Mouse (Mus musculus) hindbrain, embryonic 10.5 days (tissue): ENCODE data around the gene Sugp1. TPM values are rescaled to one million over a fixed set of nuclear protein-coding genes. Genes with fewer than 3 reads are reported as not detected.

ENCODE experiments used
- DNase-seq: peaks from one replicate; pipeline ENCODE4 v3.0.0-alpha.2; 2017; ENCODE audit warnings: low spot score
- H3K27ac ChIP-seq: fragments of 300-500 bp; sonication (generic); 2 replicates; pipeline ENCODE4 v1.5.1; 2016; ENCODE audit warnings: mild to moderate bottlenecking, moderate library complexity
- H3K27me3 ChIP-seq: fragments of 300-500 bp; sonication (generic); 2 replicates; pipeline ENCODE4 v1.6.1; 2016; ENCODE audit warnings: mild to moderate bottlenecking; ENCODE audit not compliant: poor library complexity, insufficient read depth, severe bottlenecking
- H3K36me3 ChIP-seq: fragments of 300-500 bp; sonication (generic); 2 replicates; pipeline ENCODE4 v1.6.1; 2016; ENCODE audit warnings: mild to moderate bottlenecking, moderate library complexity
- H3K4me1 ChIP-seq: fragments of 300-500 bp; sonication (generic); replicated peaks from 2 replicates; pipeline ENCODE4 v1.6.1; 2016; ENCODE audit warnings: mild to moderate bottlenecking
- H3K4me3 ChIP-seq: fragments of 300-500 bp; sonication (generic); 2 replicates; pipeline ENCODE4 v1.5.1; 2016; ENCODE audit warnings: mild to moderate bottlenecking, moderate library complexity
- H3K9me3 ChIP-seq: fragments of 300-500 bp; sonication (generic); 2 replicates; pipeline ENCODE4 v1.6.1; 2016; ENCODE audit warnings: mild to moderate bottlenecking, moderate library complexity
- WGBS: fragments of 180-500 bp; shearing (Covaris S2); methylation state at CpG from one replicate; pipeline ENCODE4 v1.1.7; 2016; 5-methylcytosine and 5-hydroxymethylcytosine counted together
- polyA plus RNA-seq: library from polyadenylated mRNA; unstranded; fragments of >200 nt; fragmentation: Nextera tagmentation; extraction: Ambion mirVana; gene quantifications from 2 replicates; pipeline ENCODE4 v1.2.1, GENCODE M21; 2016

Sugp1 gene
- polyA plus RNA-seq, 1 experiment from 2014 or later, result 54.2 TPM

DNA sequence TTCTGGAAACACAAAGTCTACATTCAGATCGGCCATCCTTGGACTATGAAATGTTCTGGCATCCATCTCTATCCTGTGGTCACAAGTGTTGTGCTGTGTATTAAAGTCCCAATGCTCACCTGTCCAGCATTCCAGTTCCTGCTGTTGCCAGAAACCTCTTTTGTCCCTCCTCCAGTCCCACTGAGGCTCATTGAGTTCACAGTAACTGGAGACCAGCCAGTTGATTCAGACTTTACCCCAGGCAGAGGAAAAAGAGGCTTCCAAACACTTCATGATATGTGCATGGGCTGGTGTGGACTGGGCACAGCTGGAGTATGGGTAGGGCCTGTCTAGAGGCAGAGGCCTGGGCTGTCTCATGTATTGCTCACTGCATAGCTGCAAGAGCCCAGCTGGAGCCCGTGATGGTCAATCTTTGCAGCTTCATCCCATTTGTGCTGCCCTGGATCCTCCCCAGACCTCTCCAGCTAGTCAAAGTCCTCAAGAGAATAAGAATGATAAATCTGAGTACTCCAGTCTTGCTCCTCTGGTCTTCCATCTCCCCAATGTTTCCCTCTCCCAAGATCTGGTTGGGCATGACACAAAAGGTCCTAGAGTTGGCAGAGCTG lies 29.3 kb downstream of the Sugp1 start:
- peaks cover 10% of the 10 kb centered on the region for H3K4me1 ChIP-seq
- no peak for DNase-seq
- peaks cover 19% of the 10 kb centered on the region for H3K27me3 ChIP-seq
- H3K4me3 ChIP-seq, result peak overlapping the region; percentile 34; the same call in 1 of the 2 replicates
- H3K9me3 ChIP-seq, result no peaks in the 10 kb centered on the region
- 79% methylated on average over 2 of the region's 2 CpGs for WGBS
- peaks cover 56% of the 10 kb centered on the region for H3K36me3 ChIP-seq
- no peak overlapping the region for H3K27ac ChIP-seq

DNA sequence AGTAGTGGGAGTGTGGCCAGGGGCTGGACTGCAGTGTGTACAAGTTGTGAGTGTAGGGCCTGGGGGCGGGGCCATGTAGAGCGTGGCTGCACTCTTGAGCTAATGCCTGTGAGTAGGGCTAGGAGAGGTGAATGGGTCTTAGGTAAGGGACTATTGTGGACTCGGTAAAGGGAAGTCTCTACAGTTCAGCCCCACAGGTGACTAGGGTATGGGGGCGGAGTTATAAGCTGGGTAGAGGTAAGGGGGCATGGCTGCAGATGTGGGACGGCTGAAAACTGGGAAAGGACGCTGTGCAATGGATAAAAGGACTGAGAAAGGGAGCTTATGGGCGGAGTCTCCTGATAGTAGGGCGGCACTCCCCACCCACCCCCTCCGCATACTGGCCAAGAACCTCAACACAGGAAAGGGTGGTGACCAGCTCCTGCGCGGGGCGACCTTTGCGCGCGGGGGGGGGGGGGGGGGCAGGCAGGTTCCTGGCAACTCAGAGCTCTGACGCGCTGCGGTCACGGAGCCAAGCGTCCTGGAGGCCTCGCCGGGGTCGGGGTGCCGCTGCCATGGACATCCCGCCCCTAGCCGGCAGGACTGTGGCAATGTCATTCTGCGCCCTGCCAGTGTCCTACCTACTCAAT lies 29.9 kb downstream of the Sugp1 start, which contains the start of gene Tm6sf2:
Gene Tm6sf2 (plus strand): TSS at position 484 of the 629 bp plus-strand sequence.
- Histone ChIP-seq H3K27ac (no peak within 1 kb of the TSS), H3K9me3 (no peaks in the 10 kb centered on the region), H3K27me3 (peaks cover 19% of the 10 kb centered on the region), H3K4me1 (peaks cover 10% of the 10 kb centered on the region), H3K36me3 (peaks cover 52% of the 10 kb centered on the region), H3K4me3 (peak within 1 kb of the TSS; percentile 34)
- DNase-seq, result no peak
- WGBS, result 15% methylated on average over 24 of the region's 27 CpGs

DNA sequence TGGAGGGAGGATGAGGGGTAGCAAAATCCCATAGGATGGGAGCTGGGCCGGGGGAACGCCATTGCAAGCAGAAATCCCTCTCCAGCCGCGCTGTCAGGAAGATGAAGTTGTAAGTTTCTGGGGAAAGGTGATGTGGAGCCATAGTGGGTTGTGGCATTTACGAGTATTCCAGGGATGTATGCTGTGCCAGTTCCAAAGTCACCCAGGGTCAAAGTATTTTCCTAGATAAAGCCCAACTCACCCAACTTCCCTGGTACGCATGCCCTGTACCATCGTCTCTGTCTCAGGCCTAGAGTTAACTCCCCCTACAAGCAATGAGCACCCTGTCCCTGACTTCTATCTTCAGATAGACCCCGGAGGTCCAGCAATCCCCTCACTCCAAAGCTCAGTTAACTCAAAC lies 30.5 kb downstream of the Sugp1 start:
- Histone ChIP-seq H3K9me3 (no peaks in the 10 kb centered on the region), H3K4me3 (peak overlapping the region; percentile 34; the same call in 1 of the 2 replicates), H3K4me1 (peaks cover 10% of the 10 kb centered on the region), H3K27ac (no peak overlapping the region), H3K27me3 (peaks cover 19% of the 10 kb centered on the region), H3K36me3 (peaks cover 46% of the 10 kb centered on the region)
- WGBS, result 68% methylated on average over 8 of the region's 8 CpGs
- no peak for DNase-seq

DNA sequence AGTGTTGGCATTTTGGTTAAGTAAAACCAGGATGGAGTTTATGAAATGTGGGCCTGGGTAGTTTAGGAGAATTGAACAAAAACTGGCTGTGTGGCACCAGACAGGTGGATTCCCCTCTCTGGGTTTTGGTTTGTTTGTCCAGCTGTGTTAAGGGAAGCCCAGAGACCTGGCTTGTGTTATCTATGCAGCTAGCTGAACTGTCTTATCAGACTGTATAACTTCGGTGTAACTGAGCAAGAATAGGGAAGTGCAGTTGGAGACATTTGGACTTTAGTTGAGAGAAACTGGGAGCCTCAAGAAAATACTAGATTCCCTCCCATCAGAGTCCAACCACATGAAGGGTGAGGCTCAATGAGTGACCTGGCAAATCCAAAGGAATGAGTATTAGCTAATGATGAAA lies 31.1 kb downstream of the Sugp1 start:
- Histone ChIP-seq H3K9me3 (no peaks in the 10 kb centered on the region), H3K27me3 (peaks cover 19% of the 10 kb centered on the region), H3K4me1 (peaks cover 10% of the 10 kb centered on the region), H3K27ac (no peak overlapping the region), H3K36me3 (peaks cover 40% of the 10 kb centered on the region), H3K4me3 (no peak overlapping the region)
- 90% methylated on average over 1 of the region's 1 CpGs for whole genome bisulfite sequencing
- no peak for DNase-seq

DNA sequence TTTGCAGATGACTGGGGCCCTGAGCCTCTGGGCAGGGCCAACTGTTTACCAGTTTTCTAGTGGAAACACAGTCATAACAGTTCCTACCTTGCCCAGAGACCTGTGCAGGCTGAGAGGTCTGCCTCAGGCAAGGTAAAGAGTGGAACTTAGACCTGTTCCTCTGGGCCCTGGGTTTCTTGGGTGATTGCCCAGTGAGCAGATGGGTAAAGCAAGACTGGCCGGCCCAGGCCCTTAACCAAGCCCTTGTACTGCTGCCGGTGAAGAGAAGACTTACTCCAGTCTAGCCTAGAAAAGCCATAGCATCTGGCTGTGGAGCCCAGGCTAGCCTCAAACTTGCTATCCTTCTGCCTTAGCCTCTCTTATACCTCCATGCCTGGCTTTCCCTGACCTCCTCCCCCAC lies 39.4 kb downstream of the Sugp1 start:
- no peak for DNase-seq
- 93% methylated on average over 2 of the region's 2 CpGs for WGBS
- peaks cover 58% of the 10 kb centered on the region for H3K27me3 ChIP-seq
- H3K4me1 ChIP-seq, result peaks cover 24% of the 10 kb centered on the region
- H3K36me3 ChIP-seq, result 0 out of 2 replicates have a peak, but pooled peaks cover 2% of the 10 kb centered on the region
- H3K9me3 ChIP-seq, result no peaks in the 10 kb centered on the region
- H3K4me3 ChIP-seq, result no peak overlapping the region
- no peak overlapping the region for H3K27ac ChIP-seq

DNA sequence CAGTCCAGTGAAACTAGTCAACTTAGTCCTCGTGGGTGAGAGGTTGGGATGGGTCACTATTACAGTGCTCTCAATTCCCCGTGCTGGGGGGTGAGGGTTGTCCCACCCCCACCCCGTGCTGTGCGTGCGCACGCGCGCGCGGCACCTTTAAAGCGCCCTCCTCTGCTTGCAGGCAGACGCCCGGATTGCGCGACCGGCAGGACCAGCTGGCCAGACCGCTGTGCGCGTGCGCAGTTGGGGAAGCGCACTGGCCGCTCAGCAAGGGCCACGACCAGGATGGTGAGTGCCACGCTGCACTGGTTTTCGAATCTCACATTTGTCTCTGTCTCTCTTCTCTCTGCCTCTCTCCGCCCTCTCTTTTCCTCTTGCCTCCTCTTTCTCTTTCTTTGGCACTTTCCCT lies 40.7 kb downstream of the Sugp1 start, which contains the start of gene Hapln4:
Gene Hapln4 (plus strand): TSS at position 173 of the 400 bp plus-strand sequence.
- Histone ChIP-seq H3K9me3 (no peaks in the 10 kb centered on the region), H3K4me1 (peaks cover 36% of the 10 kb centered on the region)
- under 1% methylated on average over 26 of the region's 26 CpGs for WGBS

DNA sequence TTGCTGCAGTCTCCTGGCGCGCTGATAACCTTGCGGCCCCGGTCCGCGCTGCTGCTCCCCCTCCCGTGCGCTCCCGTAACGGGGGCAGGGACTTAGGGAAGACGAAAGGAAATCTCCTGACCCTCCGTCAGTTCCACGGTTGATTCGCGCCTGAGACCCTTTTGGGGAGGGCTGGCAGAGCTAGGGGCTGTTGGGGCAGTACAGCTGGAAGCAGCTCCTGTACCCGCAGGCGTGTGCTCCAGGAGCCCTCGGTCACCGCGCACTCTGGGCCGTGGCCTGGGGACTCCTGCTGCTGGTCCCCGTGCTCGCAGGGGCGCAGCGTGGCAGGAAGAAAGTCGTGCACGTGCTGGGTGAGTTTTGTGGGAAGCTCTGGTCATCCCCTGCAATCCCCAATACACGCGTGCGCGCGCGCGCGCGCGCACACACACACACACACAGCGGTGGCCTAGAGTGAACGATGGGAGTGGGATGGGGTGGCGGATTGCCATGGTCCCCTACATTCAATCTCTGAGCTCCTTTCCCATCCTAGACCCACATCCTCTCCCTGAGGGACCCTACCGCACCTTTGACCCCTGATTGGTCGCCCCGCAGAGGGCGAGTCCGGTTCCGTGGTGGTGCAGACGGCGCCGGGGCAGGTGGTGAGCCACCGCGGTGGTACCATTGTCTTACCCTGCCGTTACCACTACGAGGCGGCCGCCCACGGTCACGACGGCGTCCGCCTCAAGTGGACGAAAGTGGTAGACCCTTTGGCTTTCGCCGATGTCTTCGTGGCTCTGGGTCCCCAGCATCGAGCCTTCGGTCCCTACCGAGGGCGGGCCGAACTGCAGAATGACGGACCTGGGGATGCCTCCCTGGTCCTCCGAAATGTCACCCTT lies 41.8 kb downstream of the Sugp1 start:
- 2% methylated on average over 71 of the region's 71 CpGs for WGBS
- Histone ChIP-seq H3K9me3 (no peaks in the 10 kb centered on the region), H3K4me1 (peaks cover 42% of the 10 kb centered on the region), H3K27me3 (peaks cover 83% of the 10 kb centered on the region), H3K27ac (no peak overlapping the region), H3K36me3 (no peaks in the 10 kb centered on the region), H3K4me3 (peak overlapping the region; percentile 52)
- DNase-seq, result peak; percentile 46

More for the DNA sequence above, 40.7 kb downstream of the Sugp1 start, which contains the start of gene Hapln4:
- Histone ChIP-seq H3K27ac (no peak within 1 kb of the TSS), H3K27me3 (peaks cover 71% of the 10 kb centered on the region), H3K4me3 (peak within 1 kb of the TSS; percentile 52), H3K36me3 (no peaks in the 10 kb centered on the region)
- peak; percentile 77 for DNase-seq

DNA sequence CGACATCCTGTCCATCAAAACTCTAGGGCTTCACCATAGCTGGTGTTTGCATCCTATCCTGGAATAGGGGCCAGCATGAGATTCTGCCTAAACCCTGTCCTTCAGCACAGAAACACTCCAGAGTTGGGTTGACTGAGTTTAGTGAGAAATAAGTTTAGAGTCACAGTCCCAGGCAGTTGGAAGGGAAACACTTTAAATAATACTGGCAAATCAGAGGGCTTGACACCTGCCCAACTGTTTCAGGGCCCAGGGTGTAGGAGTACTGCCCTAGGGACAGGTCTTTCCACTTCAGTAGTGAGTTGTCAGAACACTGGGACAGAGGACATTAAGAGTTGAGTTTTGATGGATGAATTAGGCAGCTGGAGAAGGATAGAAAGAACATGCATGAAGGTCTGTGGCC lies 43.5 kb downstream of the Sugp1 start:
- H3K27ac ChIP-seq, result no peak overlapping the region
- DNase-seq, result no peak
- peaks cover 100% of the 10 kb centered on the region for H3K27me3 ChIP-seq
- H3K4me3 ChIP-seq, result no peak overlapping the region
- no peaks in the 10 kb centered on the region for H3K9me3 ChIP-seq
- H3K4me1 ChIP-seq, result peaks cover 52% of the 10 kb centered on the region
- H3K36me3 ChIP-seq, result no peaks in the 10 kb centered on the region
- 45% methylated on average over 1 of the region's 1 CpGs for WGBS

DNA sequence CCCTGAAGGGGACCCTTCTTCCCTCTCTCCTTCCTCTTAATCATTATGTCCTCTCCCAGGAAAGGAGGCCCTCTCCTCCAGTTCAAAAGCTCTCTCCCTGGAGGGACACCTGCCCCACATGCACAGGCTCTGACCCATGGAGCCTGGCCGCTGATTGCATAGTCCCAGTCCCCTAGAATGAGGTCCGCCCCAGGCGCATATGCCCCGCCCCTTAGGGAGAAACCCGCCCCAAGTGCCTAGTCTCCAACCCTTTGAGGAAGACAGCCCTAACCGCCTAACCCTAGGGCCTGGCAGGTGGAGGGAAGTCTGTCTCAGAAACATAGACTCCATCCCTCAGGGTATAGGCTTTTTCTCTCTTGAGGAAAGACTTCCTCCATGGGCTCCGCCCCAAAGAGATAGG lies 44.6 kb downstream of the Sugp1 start:
- H3K27ac ChIP-seq, result no peak overlapping the region
- H3K27me3 ChIP-seq, result peaks cover 99% of the 10 kb centered on the region
- H3K36me3 ChIP-seq, result no peaks in the 10 kb centered on the region
- H3K4me3 ChIP-seq, result no peak overlapping the region
- DNase-seq, result no peak
- WGBS, result 1% methylated on average over 7 of the region's 7 CpGs
- no peaks in the 10 kb centered on the region for H3K9me3 ChIP-seq
- H3K4me1 ChIP-seq, result peaks cover 52% of the 10 kb centered on the region

DNA sequence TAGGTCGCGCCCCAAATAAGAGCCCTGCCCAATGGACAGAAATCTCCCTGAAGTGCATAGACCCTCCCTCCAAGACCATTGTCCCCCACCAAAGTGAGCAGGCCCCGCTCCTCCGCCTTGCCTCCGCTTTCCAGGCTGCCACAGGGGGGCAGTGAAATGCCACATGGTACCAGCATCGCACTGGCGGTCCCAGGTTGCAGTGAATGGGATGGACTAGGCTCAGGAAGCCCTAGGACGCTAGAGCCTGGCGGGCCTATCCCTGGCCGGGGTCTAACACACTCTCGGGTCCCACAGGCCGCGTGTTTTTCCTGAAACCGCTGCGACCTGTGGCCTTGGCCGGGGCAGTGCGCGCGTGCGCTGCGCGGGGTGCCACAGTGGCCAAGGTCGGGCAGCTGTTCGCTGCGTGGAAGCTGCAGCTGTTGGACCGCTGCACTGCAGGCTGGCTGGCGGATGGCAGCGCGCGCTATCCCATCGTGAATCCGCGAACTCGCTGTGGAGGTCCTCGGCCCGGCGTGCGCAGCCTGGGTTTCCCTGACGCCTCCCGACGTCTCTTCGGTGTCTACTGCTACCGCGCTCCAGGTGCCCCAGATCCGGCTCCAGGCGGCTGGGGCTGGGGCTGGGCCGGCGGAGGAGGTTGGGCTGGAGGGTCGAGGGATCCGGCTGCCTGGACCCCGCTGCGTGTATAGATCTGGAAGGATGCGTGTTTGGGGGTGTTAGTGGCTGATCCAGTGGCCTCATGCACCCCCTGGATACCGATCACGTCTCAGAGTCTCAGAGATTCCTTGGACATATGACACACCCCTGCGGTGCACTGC lies 45.4 kb downstream of the Sugp1 start:
- H3K36me3 ChIP-seq, result no peaks in the 10 kb centered on the region
- H3K27me3 ChIP-seq, result peaks cover 91% of the 10 kb centered on the region
- DNase-seq, result peak; percentile 79
- 3% methylated on average over 56 of the region's 56 CpGs for WGBS
- H3K9me3 ChIP-seq, result no peaks in the 10 kb centered on the region
- peak overlapping the region; percentile 60; the same call in 1 of the 2 replicates for H3K27ac ChIP-seq
- H3K4me3 ChIP-seq, result peak overlapping the region; percentile 54
- peaks cover 51% of the 10 kb centered on the region for H3K4me1 ChIP-seq

DNA sequence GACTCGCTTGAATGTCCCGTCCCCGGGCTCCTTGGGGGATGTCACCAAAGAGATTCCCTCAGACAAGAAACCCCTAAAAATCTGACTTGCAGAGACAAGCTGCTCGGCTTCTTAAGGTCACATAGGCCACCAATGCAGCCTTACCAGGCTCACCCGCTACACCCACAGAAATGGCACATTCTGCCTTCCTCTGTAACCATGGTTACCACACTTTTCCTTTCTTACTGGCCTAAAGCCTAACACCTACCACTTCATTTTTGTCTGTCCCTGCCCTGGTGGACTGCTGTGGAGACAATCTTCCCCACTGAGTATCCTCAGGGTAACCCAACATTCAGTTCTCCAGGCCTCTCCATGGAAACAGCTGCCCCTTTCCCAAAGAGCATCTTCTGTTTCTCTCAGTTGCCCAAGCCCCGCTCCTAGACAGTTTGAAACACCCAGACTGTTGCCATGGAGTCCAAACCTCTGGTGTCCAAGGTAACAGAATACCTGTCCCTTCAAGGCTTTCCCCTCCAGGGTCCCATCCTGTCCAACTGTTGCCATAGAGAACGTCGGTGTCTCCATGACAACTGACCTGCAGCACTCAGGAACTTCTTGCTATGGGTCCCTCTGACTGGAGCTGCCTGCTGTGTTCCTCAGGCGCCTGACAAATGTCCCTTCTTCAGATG lies 46.8 kb downstream of the Sugp1 start:
- 42% methylated on average over 9 of the region's 9 CpGs for WGBS
- Histone ChIP-seq H3K4me1 (peaks cover 37% of the 10 kb centered on the region), H3K36me3 (no peaks in the 10 kb centered on the region), H3K9me3 (no peaks in the 10 kb centered on the region), H3K4me3 (no peak overlapping the region), H3K27me3 (peaks cover 89% of the 10 kb centered on the region), H3K27ac (no peak overlapping the region)
- DNase-seq, result peak; percentile 31

DNA sequence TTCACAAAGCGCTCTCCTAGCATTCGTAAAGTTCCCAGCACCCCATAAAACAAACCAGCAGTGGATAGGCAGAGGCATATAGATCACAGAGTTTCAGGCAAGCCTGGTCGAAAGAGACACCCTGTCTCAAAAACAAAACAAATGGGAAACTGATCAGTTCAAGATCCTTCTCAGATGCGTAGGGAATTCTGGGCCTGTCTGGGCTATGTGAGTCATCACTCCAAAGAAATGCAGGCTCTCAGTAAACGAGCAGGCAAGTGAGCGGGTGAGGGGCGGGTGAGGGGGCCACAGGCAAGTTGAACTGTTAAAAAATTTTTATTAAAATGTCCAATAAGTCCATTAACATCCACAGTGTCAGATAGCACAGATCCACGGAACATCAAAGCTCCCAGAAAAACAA lies 50.2 kb downstream of the Sugp1 start:
- no peak overlapping the region for H3K4me3 ChIP-seq
- H3K9me3 ChIP-seq, result peaks cover 3% of the 10 kb centered on the region; the same call in 1 of the 2 replicates
- 62% methylated on average over 8 of the region's 8 CpGs for WGBS
- H3K4me1 ChIP-seq, result peaks cover 21% of the 10 kb centered on the region
- H3K27me3 ChIP-seq, result peaks cover 63% of the 10 kb centered on the region
- no peak overlapping the region for H3K27ac ChIP-seq
- peaks cover 31% of the 10 kb centered on the region for H3K36me3 ChIP-seq
- no peak for DNase-seq
